Mouse (Mus musculus) small intestine, adult 2 months (tissue): ENCODE measurements around the gene Eef1akmt1.

Source experiments
- CTCF ChIP-seq: fragments of 200-500 bp; IDR thresholded peaks from 2 replicates; pipeline ENCODE4 v1.5.1; 2012; ENCODE audit warnings: low read depth, mild to moderate bottlenecking, control low read depth, inconsistent platforms, low read length, moderate library complexity, mixed read lengths; ENCODE audit not compliant: insufficient replicate concordance, insufficient read length; ENCODE audit errors: extremely low read depth
- POLR2A ChIP-seq: fragments of 200-500 bp; IDR thresholded peaks from 2 replicates; pipeline ENCODE4 v1.6.1; 2012; ENCODE audit warnings: low read depth, mild to moderate bottlenecking, control low read depth, inconsistent platforms, low read length, moderate library complexity

GRCm38 (mm10) chr14:57565626-57566025 is 5.8 kb downstream of the Eef1akmt1 start:
- no peak for TF ChIP-seq POLR2A
- no peak for TF ChIP-seq CTCF
